Mouse (Mus musculus): ENCODE data around the gene Psme3. TPM values are rescaled to one million over a fixed set of nuclear protein-coding genes. Genes with fewer than 3 reads are reported as not detected.

Psme3 gene
- total and polyA plus RNA-seq, 2 experiments from 2014 or later = 71.1 to 83.9 TPM

- Histone ChIP-seq H3K27me3 (ENCODE audit: insufficient read depth, low read length) (no peaks in the 10 kb centered on the region), H3K4me3 (ENCODE audit: low read length) (no peak overlapping the region), H3K9ac (replicated peaks; ENCODE audit: low read length) (no peak overlapping the region), H3K27ac (no peak overlapping the region), H3K36me3 (ENCODE audit: insufficient read depth, low read length) (no peaks in the 10 kb centered on the region), H3K4me2 (ENCODE audit: low read depth, low read length) (no peak overlapping the region), H3K4me1 (ENCODE audit: insufficient read depth, low read length) (no peaks in the 10 kb centered on the region), H3K9me3 (ENCODE audit: low read length) (0 out of 2 replicates have a peak, but pooled peaks cover 2% of the 10 kb centered on the region)
- WGBS = 75% methylated on average over 7 of the region's 7 CpGs
- ATAC-seq (no peak), DNase-seq (ENCODE audit: low spot score) (no peak)
- no peak for TF ChIP-seq CTCF (IDR thresholded peaks at IDR 0.05; ENCODE audit: low read depth)
Observed at GRCm38 (mm10) chr11:101348774-101349173, 32.8 kb downstream of the Psme3 start.

DNA sequence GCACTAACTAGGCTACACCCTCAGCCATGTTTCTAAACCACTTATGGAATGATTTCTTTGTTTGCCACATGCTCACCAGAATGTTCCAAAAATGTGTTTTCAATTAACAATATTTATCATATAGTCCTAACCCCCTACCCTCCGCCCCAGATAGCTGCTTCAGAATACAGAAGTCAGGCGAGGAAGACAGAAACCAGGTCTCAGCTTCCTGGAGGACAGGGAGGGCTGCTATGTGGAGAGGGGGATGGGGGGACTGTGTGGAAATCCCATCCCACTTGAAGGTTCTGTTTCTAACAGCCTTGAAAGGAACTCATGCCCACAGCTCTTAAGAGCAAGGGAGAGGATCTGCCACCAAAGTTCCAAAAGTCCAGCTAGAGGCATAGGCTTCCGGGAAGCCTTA lies 33.2 kb downstream of the Psme3 start:
- Histone ChIP-seq H3K4me3 (ENCODE audit: low read length) (no peak overlapping the region), H3K4me2 (ENCODE audit: low read depth, low read length) (no peak overlapping the region), H3K4me1 (ENCODE audit: insufficient read depth, low read length) (no peaks in the 10 kb centered on the region), H3K27me3 (ENCODE audit: insufficient read depth, low read length) (no peaks in the 10 kb centered on the region), H3K9me3 (ENCODE audit: low read length) (0 out of 2 replicates have a peak, but pooled peaks cover 2% of the 10 kb centered on the region), H3K9ac (replicated peaks; ENCODE audit: low read length) (no peak overlapping the region), H3K36me3 (ENCODE audit: insufficient read depth, low read length) (no peaks in the 10 kb centered on the region), H3K27ac (no peak overlapping the region)
- DNase-seq (ENCODE audit: low spot score) = no peak
- TF ChIP-seq CTCF (IDR thresholded peaks at IDR 0.05; ENCODE audit: low read depth) = no peak
- WGBS = 96% methylated on average over 3 of the region's 3 CpGs
- no peak for ATAC-seq

GRCm38 (mm10) chr11:101351100-101351720 lies 35.2 kb downstream of the Psme3 start:
- H3K4me3 ChIP-seq (ENCODE audit: low read length) = no peak overlapping the region
- WGBS = 69% methylated on average over 11 of the region's 11 CpGs

DNA sequence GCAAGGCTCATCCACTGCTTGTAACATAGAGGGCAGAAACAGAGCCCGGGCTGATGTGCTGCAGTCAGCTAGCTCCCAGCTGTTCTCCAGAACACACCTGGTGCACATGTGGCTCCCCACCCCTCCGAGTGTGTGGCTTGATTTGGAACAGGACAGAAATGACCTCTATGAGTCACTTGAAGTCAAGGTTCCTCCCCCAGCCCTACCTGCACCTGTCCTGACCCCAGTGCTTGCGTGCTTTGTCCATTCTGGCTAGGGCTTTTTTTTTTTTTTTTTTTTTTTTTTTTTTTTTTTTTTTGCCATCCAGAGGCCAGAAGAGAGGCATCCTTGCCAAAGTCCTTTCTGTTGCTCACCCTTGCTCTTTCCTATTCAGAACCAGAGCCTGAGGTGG lies 35.7 kb downstream of the Psme3 start:
- H3K4me1 ChIP-seq (ENCODE audit: insufficient read depth, low read length) = no peaks in the 10 kb centered on the region
- H3K36me3 ChIP-seq (ENCODE audit: insufficient read depth, low read length) = no peaks in the 10 kb centered on the region
- H3K4me3 ChIP-seq (ENCODE audit: low read length) = no peak overlapping the region
- no peaks in the 10 kb centered on the region for H3K27me3 ChIP-seq (ENCODE audit: insufficient read depth, low read length)
- ATAC-seq (no peak), DNase-seq (ENCODE audit: low spot score) (no peak)
- H3K9ac ChIP-seq (replicated peaks; ENCODE audit: low read length) = no peak overlapping the region
- WGBS = 81% methylated on average over 3 of the region's 3 CpGs
- no peak overlapping the region for H3K27ac ChIP-seq
- H3K4me2 ChIP-seq (ENCODE audit: low read depth, low read length) = no peak overlapping the region
- H3K9me3 ChIP-seq (ENCODE audit: low read length) = 0 out of 2 replicates have a peak, but pooled peaks cover 2% of the 10 kb centered on the region
- TF ChIP-seq CTCF (IDR thresholded peaks at IDR 0.05; ENCODE audit: low read depth) = no peak

More at GRCm38 (mm10) chr11:101351100-101351720, 35.2 kb downstream of the Psme3 start:
- H3K36me3 ChIP-seq (ENCODE audit: insufficient read depth, low read length) = no peaks in the 10 kb centered on the region
- no peak for ATAC-seq
- H3K4me2 ChIP-seq (ENCODE audit: low read depth, low read length) = no peak overlapping the region
- no peak for DNase-seq (ENCODE audit: low spot score)
- H3K27ac ChIP-seq = no peak overlapping the region
- no peaks in the 10 kb centered on the region for H3K27me3 ChIP-seq (ENCODE audit: insufficient read depth, low read length)
- H3K4me1 ChIP-seq (ENCODE audit: insufficient read depth, low read length) = no peaks in the 10 kb centered on the region
- no peak for TF ChIP-seq CTCF (IDR thresholded peaks at IDR 0.05; ENCODE audit: low read depth)
- H3K9ac ChIP-seq (replicated peaks; ENCODE audit: low read length) = no peak overlapping the region
- H3K9me3 ChIP-seq (ENCODE audit: low read length) = 0 out of 2 replicates have a peak, but pooled peaks cover 2% of the 10 kb centered on the region

GRCm38 (mm10) chr11:101353436-101353835 lies 37.4 kb downstream of the Psme3 start:
- H3K36me3 ChIP-seq (ENCODE audit: insufficient read depth, low read length) = no peaks in the 10 kb centered on the region
- H3K4me2 ChIP-seq (ENCODE audit: low read depth, low read length) = no peak overlapping the region
- H3K27ac ChIP-seq = no peak overlapping the region
- no peaks in the 10 kb centered on the region for H3K4me1 ChIP-seq (ENCODE audit: insufficient read depth, low read length)
- no peak for TF ChIP-seq CTCF (IDR thresholded peaks at IDR 0.05; ENCODE audit: low read depth)
- ATAC-seq (no peak), DNase-seq (ENCODE audit: low spot score) (no peak)
- no peaks in the 10 kb centered on the region for H3K27me3 ChIP-seq (ENCODE audit: insufficient read depth, low read length)
- 0 out of 2 replicates have a peak, but pooled peaks cover 2% of the 10 kb centered on the region for H3K9me3 ChIP-seq (ENCODE audit: low read length)
- 89% methylated on average over 12 of the region's 12 CpGs for WGBS
- H3K4me3 ChIP-seq (ENCODE audit: low read length) = no peak overlapping the region
- H3K9ac ChIP-seq (replicated peaks; ENCODE audit: low read length) = no peak overlapping the region

- no peaks in the 10 kb centered on the region for H3K4me1 ChIP-seq (ENCODE audit: insufficient read depth, low read length)
Observed at GRCm38 (mm10) chr11:101354438-101355010, 38.5 kb downstream of the Psme3 start.

GRCm38 (mm10) chr11:101355916-101356315 lies 39.9 kb downstream of the Psme3 start:
- Histone ChIP-seq H3K4me2 (ENCODE audit: low read depth, low read length) (no peak overlapping the region), H3K4me3 (ENCODE audit: low read length) (no peak overlapping the region), H3K9me3 (ENCODE audit: low read length) (no peaks in the 10 kb centered on the region), H3K4me1 (ENCODE audit: insufficient read depth, low read length) (no peaks in the 10 kb centered on the region), H3K36me3 (ENCODE audit: insufficient read depth, low read length) (no peaks in the 10 kb centered on the region), H3K27ac (no peak overlapping the region), H3K27me3 (ENCODE audit: insufficient read depth, low read length) (no peaks in the 10 kb centered on the region), H3K9ac (replicated peaks; ENCODE audit: low read length) (no peak overlapping the region)
- no peak for TF ChIP-seq CTCF (IDR thresholded peaks at IDR 0.05; ENCODE audit: low read depth)
- DNase-seq (ENCODE audit: low spot score) (no peak), ATAC-seq (no peak)
- WGBS = 97% methylated on average over 2 of the region's 2 CpGs

More at GRCm38 (mm10) chr11:101354438-101355010, 38.5 kb downstream of the Psme3 start:
- TF ChIP-seq CTCF (IDR thresholded peaks at IDR 0.05; ENCODE audit: low read depth) = no peak
- Histone ChIP-seq H3K27me3 (ENCODE audit: insufficient read depth, low read length) (no peaks in the 10 kb centered on the region), H3K36me3 (ENCODE audit: insufficient read depth, low read length) (no peaks in the 10 kb centered on the region), H3K9me3 (ENCODE audit: low read length) (0 out of 2 replicates have a peak, but pooled peaks cover 2% of the 10 kb centered on the region), H3K4me2 (ENCODE audit: low read depth, low read length) (no peak overlapping the region), H3K27ac (no peak overlapping the region), H3K4me3 (ENCODE audit: low read length) (no peak overlapping the region), H3K9ac (replicated peaks; ENCODE audit: low read length) (no peak overlapping the region)
- ATAC-seq = no peak
- no peak for DNase-seq (ENCODE audit: low spot score)
- WGBS = 80% methylated on average over 5 of the region's 5 CpGs
